ENCODE assay signal across 29 mouse cellular contexts in the genomic region with DNA sequence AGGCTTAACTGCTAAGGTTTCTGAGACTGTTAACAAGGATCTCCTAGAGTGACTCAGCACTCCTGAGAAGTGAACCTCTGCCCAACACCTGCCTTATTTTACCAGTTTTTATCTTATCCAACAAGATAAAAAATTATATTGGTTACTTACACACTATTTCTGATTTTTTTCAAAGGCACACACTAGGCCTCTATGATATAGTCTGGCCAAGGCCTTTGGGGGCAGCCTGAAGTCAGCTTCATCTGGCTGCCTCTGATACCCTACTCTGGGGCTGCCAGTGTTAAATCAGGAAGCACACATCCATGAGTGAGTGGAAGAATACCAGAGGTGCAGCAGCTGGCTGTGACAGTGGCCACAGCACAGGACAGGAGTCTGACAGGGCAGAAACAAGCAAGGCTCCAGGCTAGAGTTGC. TPM values are rescaled to one million over a fixed set of nuclear protein-coding genes. Genes with fewer than 3 reads are reported as not detected.
DNase-seq lines count a peak whose midpoint lies in the region; ATAC-seq and TF ChIP-seq lines count a peak whose summit lies in the region.
"Had no signal": no experiment of that assay in that cellular context is flagged by ENCODE, and none has a peak within 500 bp of the region (broad histone marks: within the 10 kb centered on the region; RNA-seq: fewer than 3 reads in every experiment).

No protein-coding gene starts in this region.

- H3K9me3 ChIP-seq in heart, embryonic 15.5 days (replicated peaks): no peaks in the 10 kb centered on the region
- H3K9me3 ChIP-seq in heart, embryonic 11.5 days (replicated peaks; ENCODE audit: control insufficient read depth, low read length): no peaks in the 10 kb centered on the region
- H3K9me3 ChIP-seq in neural tube, embryonic 14.5 days (ENCODE audit: control insufficient read depth, low read length): no peaks in the 10 kb centered on the region
- H3K9me3 ChIP-seq in intestine, embryonic 15.5 days: no peaks in the 10 kb centered on the region
- H3K9me3 ChIP-seq in stomach, postnatal 0 days (ENCODE audit: control insufficient read depth, low read length): no peaks in the 10 kb centered on the region
- no peaks in the 10 kb centered on the region for H3K9me3 ChIP-seq in forebrain, embryonic 12.5 days
- H3K9me3 ChIP-seq: embryonic facial prominence, embryonic 13.5 days; forebrain, embryonic 10.5 days; liver, embryonic 15.5 days; lung, embryonic 15.5 days; midbrain, embryonic 12.5 days; neural tube, embryonic 15.5 days had no signal

- H3K9ac ChIP-seq in heart, embryonic 15.5 days: no peak overlapping the region
- no peak overlapping the region for H3K9ac ChIP-seq in heart, embryonic 11.5 days (ENCODE audit: low read depth, low read length)
- no peak overlapping the region for H3K9ac ChIP-seq in neural tube, embryonic 14.5 days (replicated peaks; ENCODE audit: low read depth, low read length)
- no peak overlapping the region for H3K9ac ChIP-seq in intestine, embryonic 15.5 days
- no peak overlapping the region for H3K9ac ChIP-seq in stomach, postnatal 0 days (ENCODE audit: low read length)
- no peak overlapping the region for H3K9ac ChIP-seq in forebrain, embryonic 12.5 days
- H3K9ac ChIP-seq: embryonic facial prominence, embryonic 13.5 days; hindbrain, embryonic 14.5 days; liver, embryonic 15.5 days; lung, embryonic 15.5 days; midbrain, embryonic 12.5 days; neural tube, embryonic 15.5 days had no signal

- H3K27me3 ChIP-seq in heart, embryonic 15.5 days: no peaks in the 10 kb centered on the region
- no peaks in the 10 kb centered on the region for H3K27me3 ChIP-seq in heart, embryonic 11.5 days (ENCODE audit: control insufficient read depth, insufficient read depth, low read length)
- no peaks in the 10 kb centered on the region for H3K27me3 ChIP-seq in neural tube, embryonic 14.5 days (ENCODE audit: control insufficient read depth, insufficient read depth, low read length)
- no peaks in the 10 kb centered on the region for H3K27me3 ChIP-seq in intestine, embryonic 15.5 days (replicated peaks)
- H3K27me3 ChIP-seq in stomach, postnatal 0 days (ENCODE audit: control insufficient read depth, insufficient read depth, low read length): no peaks in the 10 kb centered on the region
- no peaks in the 10 kb centered on the region for H3K27me3 ChIP-seq in forebrain, embryonic 12.5 days
- H3K27me3 ChIP-seq: CH12.LX; embryonic facial prominence, embryonic 13.5 days; liver, embryonic 15.5 days; lung, embryonic 15.5 days; midbrain, embryonic 12.5 days; neural tube, embryonic 15.5 days; Patski had no signal

- TF ChIP-seq CTCF in stomach, postnatal 0 days (IDR thresholded peaks at IDR 0.05; ENCODE audit: low read depth): no peak

- H3K4me1 ChIP-seq in heart, embryonic 15.5 days (replicated peaks): peaks cover 9% of the 10 kb centered on the region
- no peaks in the 10 kb centered on the region for H3K4me1 ChIP-seq in heart, embryonic 11.5 days (ENCODE audit: control insufficient read depth, insufficient read depth, low read length)
- H3K4me1 ChIP-seq in neural tube, embryonic 14.5 days (ENCODE audit: control insufficient read depth, insufficient read depth, low read length): no peaks in the 10 kb centered on the region
- no peaks in the 10 kb centered on the region for H3K4me1 ChIP-seq in intestine, embryonic 15.5 days (replicated peaks)
- no peaks in the 10 kb centered on the region for H3K4me1 ChIP-seq in stomach, postnatal 0 days (replicated peaks; ENCODE audit: control insufficient read depth, insufficient read depth)
- no peaks in the 10 kb centered on the region for H3K4me1 ChIP-seq in forebrain, embryonic 12.5 days
- H3K4me1 ChIP-seq: embryonic facial prominence, embryonic 13.5 days; forebrain, embryonic 10.5 days; lung, embryonic 15.5 days; midbrain, embryonic 12.5 days; neural tube, embryonic 15.5 days had no signal

- no peak; the same call in 1 of the 2 replicates for ATAC-seq in heart, embryonic 15.5 days (replicated peaks; ENCODE audit: insufficient number of reproducible peaks, insufficient read depth, low FRiP score, low read depth)
- ATAC-seq in heart, embryonic 11.5 days (replicated peaks; ENCODE audit: insufficient number of reproducible peaks, low FRiP score, low TSS enrichment): no peak; the same call in 1 of the 2 replicates
- ATAC-seq in neural tube, embryonic 14.5 days (ENCODE audit: low read depth): 0 out of 2 replicates have a peak, but pooled peaks have one; percentile 38
- peak; percentile 76 for ATAC-seq in intestine, embryonic 15.5 days
- ATAC-seq in stomach, postnatal 0 days (ENCODE audit: low FRiP score, low TSS enrichment): peak; percentile 35; the same call in 1 of the 2 replicates
- ATAC-seq in forebrain, embryonic 12.5 days (ENCODE audit: low FRiP score): no peak
- ATAC-seq: forebrain, embryonic 16.5 days; Patski had no signal

- no peak overlapping the region for H3K4me2 ChIP-seq in heart, embryonic 15.5 days
- H3K4me2 ChIP-seq in heart, embryonic 11.5 days: no peak overlapping the region
- no peak overlapping the region for H3K4me2 ChIP-seq in neural tube, embryonic 14.5 days (ENCODE audit: low read depth, low read length)
- H3K4me2 ChIP-seq in intestine, embryonic 15.5 days (replicated peaks): no peak overlapping the region
- no peak overlapping the region for H3K4me2 ChIP-seq in stomach, postnatal 0 days (replicated peaks; ENCODE audit: low read depth)
- no peak overlapping the region for H3K4me2 ChIP-seq in forebrain, embryonic 12.5 days
- H3K4me2 ChIP-seq: embryonic facial prominence, embryonic 13.5 days; hindbrain, embryonic 14.5 days; liver, embryonic 15.5 days; lung, embryonic 15.5 days; midbrain, embryonic 12.5 days; neural tube, embryonic 15.5 days had no signal

- no peak overlapping the region for H3K4me3 ChIP-seq in heart, embryonic 15.5 days
- H3K4me3 ChIP-seq in heart, embryonic 11.5 days (ENCODE audit: low read depth, low read length): no peak overlapping the region
- H3K4me3 ChIP-seq in neural tube, embryonic 14.5 days (ENCODE audit: low read depth, low read length): no peak overlapping the region
- no peak overlapping the region for H3K4me3 ChIP-seq in intestine, embryonic 15.5 days (replicated peaks)
- no peak overlapping the region for H3K4me3 ChIP-seq in stomach, postnatal 0 days (ENCODE audit: low read depth, low read length)
- no peak overlapping the region for H3K4me3 ChIP-seq in forebrain, embryonic 12.5 days (replicated peaks)
- H3K4me3 ChIP-seq: embryonic facial prominence, embryonic 13.5 days; forebrain, embryonic 10.5 days; layer of hippocampus, adult 2 months; liver, embryonic 15.5 days; lung, embryonic 15.5 days; midbrain, embryonic 12.5 days; neural tube, embryonic 15.5 days had no signal

- no peak for TF ChIP-seq EP300 in stomach, postnatal 0 days (optimal IDR thresholded peaks at IDR 0.05)

- H3K36me3 ChIP-seq in heart, embryonic 15.5 days: no peaks in the 10 kb centered on the region
- no peaks in the 10 kb centered on the region for H3K36me3 ChIP-seq in heart, embryonic 11.5 days (ENCODE audit: control insufficient read depth, insufficient read depth, low read length)
- H3K36me3 ChIP-seq in neural tube, embryonic 14.5 days (ENCODE audit: control insufficient read depth, insufficient read depth, low read length): no peaks in the 10 kb centered on the region
- no peaks in the 10 kb centered on the region for H3K36me3 ChIP-seq in intestine, embryonic 15.5 days
- no peaks in the 10 kb centered on the region for H3K36me3 ChIP-seq in stomach, postnatal 0 days (ENCODE audit: control insufficient read depth, insufficient read depth, low read length)
- no peaks in the 10 kb centered on the region for H3K36me3 ChIP-seq in forebrain, embryonic 12.5 days (replicated peaks)
- H3K36me3 ChIP-seq: embryonic facial prominence, embryonic 13.5 days; forebrain, embryonic 10.5 days; liver, embryonic 15.5 days; lung, embryonic 15.5 days; midbrain, embryonic 12.5 days; neural tube, embryonic 15.5 days had no signal

- no peak for DNase-seq in neural tube, embryonic 10.5 days (ENCODE audit: extremely low spot score, low spot score)
- no peak for DNase-seq in stomach, postnatal 0 days (ENCODE audit: low spot score)
- no peak for DNase-seq in left cerebral cortex, adult 18-20 months (ENCODE audit: low spot score in 2 of 2)
- DNase-seq: adrenal gland, postnatal 10 days; cerebellum, adult 9-11 months; gastrocnemius, postnatal 10 days; heart, postnatal 10 days; kidney, adult 2 months; kidney, postnatal 36 days; left cerebral cortex, postnatal 4 days; retina, postnatal 1 day; right cerebral cortex, postnatal 14 days; thymus, postnatal 14 days had no signal

- peak overlapping the region; percentile 28; the same call in 1 of the 2 replicates for H3K27ac ChIP-seq in heart, embryonic 15.5 days
- no peak overlapping the region for H3K27ac ChIP-seq in heart, embryonic 11.5 days (ENCODE audit: low read depth, low read length)
- H3K27ac ChIP-seq in neural tube, embryonic 14.5 days (ENCODE audit: low read depth, low read length): no peak overlapping the region
- peak overlapping the region; percentile 37; the same call in 1 of the 2 replicates for H3K27ac ChIP-seq in intestine, embryonic 15.5 days
- H3K27ac ChIP-seq in stomach, postnatal 0 days (replicated peaks): no peak overlapping the region
- no peak overlapping the region for H3K27ac ChIP-seq in forebrain, embryonic 12.5 days
- H3K27ac ChIP-seq: embryonic facial prominence, embryonic 13.5 days; forebrain, embryonic 10.5 days; hindbrain, embryonic 14.5 days; layer of hippocampus, adult 2 months; liver, embryonic 15.5 days; lung, embryonic 15.5 days; midbrain, embryonic 12.5 days; neural tube, embryonic 15.5 days had no signal

RNA-seq across cellular contexts. Expression of gene B3gnt2, which starts 45.7 kb away (rescaled TPM):
- 6.5 and 6.9 TPM in 2 replicates for polyA plus RNA-seq in heart, embryonic 15.5 days (2015; fragmentation: Nextera tagmentation; extraction: Ambion mirVana)
- 2.2 and 2.9 TPM in 2 replicates for polyA plus RNA-seq in heart, embryonic 11.5 days (2014; fragmentation: Nextera tagmentation; extraction: Ambion mirVana)
- polyA plus RNA-seq in neural tube, embryonic 14.5 days (2014; fragmentation: Nextera tagmentation; extraction: Ambion mirVana): 1.9 and 2.4 TPM in 2 replicates
- 8.8 and 11.9 TPM in 2 replicates for polyA plus RNA-seq in intestine, embryonic 15.5 days (2015; fragmentation: Nextera tagmentation; extraction: Ambion mirVana)
- 15.1 and 18.4 TPM in 2 replicates for polyA plus RNA-seq in stomach, postnatal 0 days (2015; fragmentation: Nextera tagmentation; extraction: Ambion mirVana)
- 10 to 100 TPM; 13.5 to 19.3 TPM for total RNA-seq in left cerebral cortex, adult 18-20 months (2021)
- polyA plus RNA-seq in forebrain, embryonic 12.5 days (2016; fragmentation: Nextera tagmentation; extraction: Ambion mirVana): 2.6 and 3.5 TPM in 2 replicates

Comparison
In these comparisons a context has a peak if more than half of its experiments do, and no peak if none do; other contexts are left out.
1. H3K27ac ChIP-seq: peak in heart, embryonic 15.5 days (single experiment) and intestine, embryonic 15.5 days (single experiment); none in heart, embryonic 11.5 days (single experiment), neural tube, embryonic 14.5 days (single experiment), stomach, postnatal 0 days (single experiment) and forebrain, embryonic 12.5 days (single experiment).
2. ATAC-seq: peak in neural tube, embryonic 14.5 days (single experiment), intestine, embryonic 15.5 days (single experiment) and stomach, postnatal 0 days (single experiment); none in heart, embryonic 15.5 days (single experiment), heart, embryonic 11.5 days (single experiment) and forebrain, embryonic 12.5 days (single experiment).